Mouse (Mus musculus): ENCODE results near the gene Gm13288. TPM values are rescaled to one million over a fixed set of nuclear protein-coding genes. Genes with fewer than 3 reads are reported as not detected.

Gene Gm13288
- total RNA-seq, 1 experiment, result not detected

- H3K27ac ChIP-seq (ENCODE audit: insufficient read depth, low read depth, low read length, poor library complexity, severe bottlenecking), result no peak overlapping the region
- H3K9me3 ChIP-seq (ENCODE audit: control insufficient read depth, insufficient read depth, low read depth, low read length), result no peaks in the 10 kb centered on the region
- H3K4me1 ChIP-seq (ENCODE audit: control insufficient read depth in 2 of 2, insufficient read depth in 2 of 2, low read length in 2 of 2, poor library complexity in 1 of 2), result no peaks in the 10 kb centered on the region
- H3K36me3 ChIP-seq (ENCODE audit: control insufficient read depth, insufficient read depth, low read length, poor library complexity, severe bottlenecking), result no peaks in the 10 kb centered on the region
- no peak overlapping the region for H3K9ac ChIP-seq (ENCODE audit: insufficient read depth, low read depth, low read length, poor library complexity, severe bottlenecking)
- DNase-seq (ENCODE audit: low read depth, low spot score), result no peak
- in situ Hi-C loops (cut with MboI; ENCODE audit: low sequenced_read_pairs in 2 of 2, unreplicated experiment in 2 of 2), result no loop called here
- TF ChIP-seq ZNF384 (IDR thresholded peaks at IDR 0.05; ENCODE audit: low read depth, low read length) (no peak), CHD2 (IDR thresholded peaks at IDR 0.05; ENCODE audit: low read depth, low read length) (no peak), MAFK (IDR thresholded peaks at IDR 0.05; ENCODE audit: insufficient read depth, low read depth, low read length) (no peak), ZC3H11A (IDR thresholded peaks at IDR 0.05; ENCODE audit: borderline replicate concordance, low read depth, low read length) (no peak), HCFC1 (IDR thresholded peaks at IDR 0.05; ENCODE audit: borderline replicate concordance, insufficient read depth, low read length) (no peak)
- no peak overlapping the region for H3K4me3 ChIP-seq (ENCODE audit: insufficient read depth in 1 of 2, low read depth in 1 of 2, low read length in 2 of 2, poor library complexity in 1 of 2, severe bottlenecking in 1 of 2)
Measured at GRCm38 (mm10) chr4:88838828-88839227, 33.5 kb downstream of the Gm13288 start.

DNA sequence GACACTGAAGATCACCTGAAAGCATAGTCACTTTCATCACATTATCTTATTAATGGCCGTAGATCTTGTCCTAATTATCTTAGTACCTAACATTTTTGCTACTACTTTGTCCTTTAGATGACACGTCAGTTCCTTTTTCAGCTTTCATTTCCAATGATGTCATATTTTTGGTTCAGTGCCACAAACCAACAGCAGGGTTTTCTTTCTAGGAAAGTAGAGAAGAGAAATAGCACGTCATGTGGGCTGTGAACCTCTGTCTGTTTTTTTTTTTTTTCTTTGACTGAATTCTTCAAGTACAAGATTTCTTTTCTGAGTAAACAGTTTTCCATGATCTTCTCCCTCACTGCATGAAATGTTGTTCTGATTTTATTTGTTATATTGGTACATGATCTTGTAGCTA is 34.7 kb downstream of the Gm13288 start:
- Histone ChIP-seq H3K9ac (ENCODE audit: insufficient read depth, low read depth, low read length, poor library complexity, severe bottlenecking) (no peak overlapping the region), H3K36me3 (ENCODE audit: control insufficient read depth, insufficient read depth, low read length, poor library complexity, severe bottlenecking) (no peaks in the 10 kb centered on the region), H3K9me3 (ENCODE audit: control insufficient read depth, insufficient read depth, low read depth, low read length) (no peaks in the 10 kb centered on the region), H3K27ac (ENCODE audit: insufficient read depth, low read depth, low read length, poor library complexity, severe bottlenecking) (no peak overlapping the region), H3K4me3 (ENCODE audit: insufficient read depth in 1 of 2, low read depth in 1 of 2, low read length in 2 of 2, poor library complexity in 1 of 2, severe bottlenecking in 1 of 2) (no peak overlapping the region), H3K4me1 (ENCODE audit: control insufficient read depth in 2 of 2, insufficient read depth in 2 of 2, low read length in 2 of 2, poor library complexity in 1 of 2) (no peaks in the 10 kb centered on the region)
- in situ Hi-C loops (cut with MboI; ENCODE audit: low sequenced_read_pairs in 2 of 2, unreplicated experiment in 2 of 2), result no loop called here
- TF ChIP-seq MAFK (IDR thresholded peaks at IDR 0.05; ENCODE audit: insufficient read depth, low read depth, low read length) (no peak), CHD2 (IDR thresholded peaks at IDR 0.05; ENCODE audit: low read depth, low read length) (no peak)
- DNase-seq (ENCODE audit: low read depth, low spot score), result no peak

DNA sequence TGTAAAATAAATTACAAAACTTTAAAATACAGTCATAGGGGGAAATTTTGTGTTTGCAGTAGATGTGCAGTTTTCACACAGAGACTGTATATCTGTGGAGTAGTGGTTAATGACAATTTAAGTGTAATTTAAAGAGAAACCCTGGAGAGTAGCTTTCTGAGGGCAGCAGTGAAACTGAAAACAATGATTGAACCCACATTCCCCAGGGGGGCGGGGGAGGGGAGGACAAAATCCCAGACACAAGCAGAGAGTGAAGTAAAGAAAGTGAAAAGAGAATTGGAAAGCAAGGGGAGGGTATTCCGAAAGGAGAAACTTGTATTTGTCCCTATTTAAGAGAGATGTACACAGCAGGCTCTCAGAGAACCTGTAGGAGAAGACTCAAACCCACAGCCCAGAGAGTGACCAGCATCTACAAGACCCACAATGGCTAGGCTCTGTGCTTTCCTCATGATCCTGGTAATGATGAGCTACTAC is 36.1 kb downstream of the Gm13288 start, which contains the start of gene Ifna4:
Gene Ifna4, plus strand, starts transcription at position 424 of the 474 bp plus-strand sequence.
- no peak within 1 kb of the TSS for H3K4me3 ChIP-seq (ENCODE audit: insufficient read depth in 1 of 2, low read depth in 1 of 2, low read length in 2 of 2, poor library complexity in 1 of 2, severe bottlenecking in 1 of 2)
- no peaks in the 10 kb centered on the region for H3K9me3 ChIP-seq (ENCODE audit: control insufficient read depth, insufficient read depth, low read depth, low read length)
- TF ChIP-seq MAFK (IDR thresholded peaks at IDR 0.05; ENCODE audit: insufficient read depth, low read depth, low read length), result no peak
- TF ChIP-seq HCFC1 (IDR thresholded peaks at IDR 0.05; ENCODE audit: borderline replicate concordance, insufficient read depth, low read length), result no peak
- TF ChIP-seq ZNF384 (IDR thresholded peaks at IDR 0.05; ENCODE audit: low read depth, low read length), result no peak
- TF ChIP-seq ZC3H11A (IDR thresholded peaks at IDR 0.05; ENCODE audit: borderline replicate concordance, low read depth, low read length), result no peak
- no peak for TF ChIP-seq CHD2 (IDR thresholded peaks at IDR 0.05; ENCODE audit: low read depth, low read length)
- H3K4me1 ChIP-seq (ENCODE audit: control insufficient read depth in 2 of 2, insufficient read depth in 2 of 2, low read length in 2 of 2, poor library complexity in 1 of 2), result no peaks in the 10 kb centered on the region
- H3K27ac ChIP-seq (ENCODE audit: insufficient read depth, low read depth, low read length, poor library complexity, severe bottlenecking), result no peak within 1 kb of the TSS
- no peak for DNase-seq (ENCODE audit: low read depth, low spot score)
- H3K36me3 ChIP-seq (ENCODE audit: control insufficient read depth, insufficient read depth, low read length, poor library complexity, severe bottlenecking), result no peaks in the 10 kb centered on the region
- in situ Hi-C loops (cut with MboI; ENCODE audit: low sequenced_read_pairs in 2 of 2, unreplicated experiment in 2 of 2), result no loop called here
- H3K9ac ChIP-seq (ENCODE audit: insufficient read depth, low read depth, low read length, poor library complexity, severe bottlenecking), result no peak within 1 kb of the TSS

DNA sequence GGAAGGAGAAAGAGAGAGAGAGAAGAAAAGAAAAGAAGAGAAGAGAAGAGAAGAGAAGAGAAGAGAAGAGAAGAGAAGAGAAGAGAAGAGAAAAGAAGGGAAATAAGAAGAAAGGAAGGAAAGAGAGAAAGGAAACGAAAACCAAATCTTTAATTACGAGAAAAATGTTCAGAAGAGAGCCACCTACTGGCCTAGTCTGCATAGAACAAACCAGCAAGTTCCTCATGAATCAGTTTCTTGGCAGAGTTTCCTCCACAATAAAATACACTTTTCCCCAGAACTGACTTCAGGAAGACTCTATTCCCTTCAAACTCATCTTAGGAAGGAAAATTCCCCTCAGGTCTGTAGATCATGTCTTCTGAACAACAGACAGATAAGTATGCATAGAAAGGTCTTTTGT is 40.0 kb downstream of the Gm13288 start:
- Histone ChIP-seq H3K4me3 (ENCODE audit: insufficient read depth in 1 of 2, low read depth in 1 of 2, low read length in 2 of 2, poor library complexity in 1 of 2, severe bottlenecking in 1 of 2) (no peak overlapping the region), H3K9ac (ENCODE audit: insufficient read depth, low read depth, low read length, poor library complexity, severe bottlenecking) (no peak overlapping the region), H3K27ac (ENCODE audit: insufficient read depth, low read depth, low read length, poor library complexity, severe bottlenecking) (no peak overlapping the region), H3K4me1 (ENCODE audit: control insufficient read depth in 2 of 2, insufficient read depth in 2 of 2, low read length in 2 of 2, poor library complexity in 1 of 2) (no peaks in the 10 kb centered on the region), H3K9me3 (ENCODE audit: control insufficient read depth, insufficient read depth, low read depth, low read length) (no peaks in the 10 kb centered on the region), H3K36me3 (ENCODE audit: control insufficient read depth, insufficient read depth, low read length, poor library complexity, severe bottlenecking) (no peaks in the 10 kb centered on the region)
- in situ Hi-C loops (cut with MboI; ENCODE audit: low sequenced_read_pairs in 2 of 2, unreplicated experiment in 2 of 2), result no loop called here
- TF ChIP-seq ZNF384 (IDR thresholded peaks at IDR 0.05; ENCODE audit: low read depth, low read length) (no peak), MAFK (IDR thresholded peaks at IDR 0.05; ENCODE audit: insufficient read depth, low read depth, low read length) (no peak), CHD2 (IDR thresholded peaks at IDR 0.05; ENCODE audit: low read depth, low read length) (no peak), ZC3H11A (IDR thresholded peaks at IDR 0.05; ENCODE audit: borderline replicate concordance, low read depth, low read length) (no peak), HCFC1 (IDR thresholded peaks at IDR 0.05; ENCODE audit: borderline replicate concordance, insufficient read depth, low read length) (no peak)
- DNase-seq (ENCODE audit: low read depth, low spot score), result no peak

- Histone ChIP-seq H3K9ac (ENCODE audit: insufficient read depth, low read depth, low read length, poor library complexity, severe bottlenecking) (no peak within 1 kb of the TSS), H3K4me3 (ENCODE audit: insufficient read depth in 1 of 2, low read depth in 1 of 2, low read length in 2 of 2, poor library complexity in 1 of 2, severe bottlenecking in 1 of 2) (no peak within 1 kb of the TSS), H3K4me1 (ENCODE audit: control insufficient read depth in 2 of 2, insufficient read depth in 2 of 2, low read length in 2 of 2, poor library complexity in 1 of 2) (no peaks in the 10 kb centered on the region), H3K9me3 (ENCODE audit: control insufficient read depth, insufficient read depth, low read depth, low read length) (no peaks in the 10 kb centered on the region), H3K36me3 (ENCODE audit: control insufficient read depth, insufficient read depth, low read length, poor library complexity, severe bottlenecking) (no peaks in the 10 kb centered on the region), H3K27ac (ENCODE audit: insufficient read depth, low read depth, low read length, poor library complexity, severe bottlenecking) (no peak within 1 kb of the TSS)
- in situ Hi-C loops (cut with MboI; ENCODE audit: low sequenced_read_pairs in 2 of 2, unreplicated experiment in 2 of 2), result no loop called here
- TF ChIP-seq HCFC1 (IDR thresholded peaks at IDR 0.05; ENCODE audit: borderline replicate concordance, insufficient read depth, low read length), result no peak
- no peak for TF ChIP-seq ZC3H11A (IDR thresholded peaks at IDR 0.05; ENCODE audit: borderline replicate concordance, low read depth, low read length)
- no peak for TF ChIP-seq MAFK (IDR thresholded peaks at IDR 0.05; ENCODE audit: insufficient read depth, low read depth, low read length)
- TF ChIP-seq CHD2 (IDR thresholded peaks at IDR 0.05; ENCODE audit: low read depth, low read length), result no peak
- DNase-seq (ENCODE audit: low read depth, low spot score), result no peak
Measured at GRCm38 (mm10) chr4:88849698-88850097, 44.4 kb downstream of the Gm13288 start, which contains the start of gene Ifna1. TSS of gene Ifna1 (plus strand) at chr4:88850087.
